Mouse (Mus musculus): ENCODE measurements at regions not wholly inside any gene's neighbourhood (a gene's known extent, or its start where the extent isn't known, plus 50 kb on each side); places are given as distances from the start of the nearest gene placed in this dataset.

- TF ChIP-seq POLR2A (IDR thresholded peaks at IDR 0.05; ENCODE audit: insufficient read depth, low read length) (no peak), EP300 (IDR thresholded peaks at IDR 0.05; ENCODE audit: insufficient read depth, low read depth, low read length) (no peak)
Measured at GRCm38 (mm10) chr16:51117836-51118235, 526.9 kb upstream of the Ccdc54 start.
